Mouse (Mus musculus) layer of hippocampus, postnatal 25 days (tissue): ENCODE measurements around the gene Trappc1. TPM values are rescaled to one million over a fixed set of nuclear protein-coding genes. Genes with fewer than 3 reads are reported as not detected.
"Not testable (repeated sequence)": the region's sequence is repeated elsewhere in the genome, so short reads cannot be mapped to it uniquely, and the experiment has no call there.

Experiments used
- DNase-seq, 2 experiments: peaks; one replicate each; pipeline ENCODE4 v3.0.0; 2022; ENCODE audit warnings: mixed read lengths in 2 of 2, low spot score in 1 of 2; ENCODE audit errors: extremely low spot score in 1 of 2
- total RNA-seq, 2 experiments: library from RNA; stranded (reverse); gene quantifications; 2 replicates each; pipeline ENCODE4 v1.2.3; 2021

Gene Trappc1
- 10 to 100 TPM; 63.5 to 68.4 TPM for total RNA-seq

DNA sequence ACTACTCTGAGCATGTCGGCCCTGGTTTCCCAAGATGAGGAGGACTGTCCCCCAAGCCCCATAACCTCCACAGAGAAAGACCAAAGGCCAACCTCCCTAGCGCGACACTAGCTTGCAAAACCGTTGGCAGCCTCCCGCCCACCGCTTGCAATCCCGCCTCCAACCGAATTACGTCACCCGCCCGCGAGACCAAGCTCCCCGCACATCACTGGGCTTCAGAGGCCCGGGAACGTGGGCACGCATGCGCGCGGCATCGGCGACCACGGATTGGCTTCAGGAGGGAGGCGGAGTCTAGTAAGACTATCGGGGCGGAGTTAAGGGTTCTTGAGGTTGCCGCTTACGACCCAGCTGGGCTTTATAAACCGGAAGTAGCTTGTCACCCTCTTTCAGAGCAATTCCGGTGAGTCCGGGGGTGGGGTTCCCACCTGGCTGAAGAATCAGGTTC lies at the start of gene Trappc1, which contains the start of gene Cntrob:
TSS of gene Trappc1 (plus strand) at position 314 of the 445 bp plus-strand sequence.
TSS of gene Cntrob (minus strand) at position 109 of the 445 bp plus-strand sequence.
- peak; percentile 96 for DNase-seq

DNA sequence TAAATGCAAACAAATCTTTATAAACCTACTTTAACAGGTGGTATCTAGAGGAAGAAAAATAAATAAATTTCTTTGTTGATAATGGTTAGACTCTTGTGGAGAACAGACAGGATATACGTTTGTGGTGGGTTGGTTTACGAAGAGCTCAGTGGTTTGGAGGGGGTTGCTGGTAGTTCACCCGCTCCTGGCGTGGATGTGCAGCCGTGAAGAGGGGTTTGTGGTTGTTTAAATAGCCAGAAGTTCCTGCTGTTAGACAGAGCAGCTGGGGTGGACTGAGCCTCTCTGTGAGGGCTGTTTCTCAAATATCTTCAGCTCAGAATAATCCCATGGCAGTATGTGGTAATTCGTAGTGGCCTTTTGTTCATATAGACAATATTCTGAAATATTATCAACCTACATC lies 48.1 kb upstream of the Trappc1 start:
- no peak for DNase-seq

DNA sequence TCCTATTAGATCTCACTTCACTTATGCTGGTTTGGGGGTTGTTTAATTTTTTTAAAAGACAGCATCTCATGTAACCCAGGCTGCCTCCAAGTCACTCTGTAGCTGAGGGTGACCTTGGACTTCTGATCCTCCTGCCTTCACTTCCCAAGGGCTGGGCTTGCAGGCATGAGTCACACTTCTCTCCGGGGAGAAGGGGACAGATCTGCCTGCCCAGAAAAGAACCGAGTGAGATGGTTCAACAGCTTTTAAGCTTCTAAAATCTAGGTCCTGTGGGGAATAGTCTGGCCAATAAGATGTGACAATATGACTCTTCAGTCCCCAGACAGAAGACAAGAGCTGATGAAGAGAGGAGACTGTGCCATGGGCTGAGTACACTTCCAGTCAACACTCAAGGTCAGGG lies 47.7 kb upstream of the Trappc1 start:
- DNase-seq, result no peak

- DNase-seq, result no peak
These were observed 46.5 kb upstream of the Trappc1 start for GRCm38 (mm10) chr11:69277267-69277666.

- DNase-seq, result no peak
These were observed 32.7 kb upstream of the Trappc1 start for GRCm38 (mm10) chr11:69291111-69291510.

DNA sequence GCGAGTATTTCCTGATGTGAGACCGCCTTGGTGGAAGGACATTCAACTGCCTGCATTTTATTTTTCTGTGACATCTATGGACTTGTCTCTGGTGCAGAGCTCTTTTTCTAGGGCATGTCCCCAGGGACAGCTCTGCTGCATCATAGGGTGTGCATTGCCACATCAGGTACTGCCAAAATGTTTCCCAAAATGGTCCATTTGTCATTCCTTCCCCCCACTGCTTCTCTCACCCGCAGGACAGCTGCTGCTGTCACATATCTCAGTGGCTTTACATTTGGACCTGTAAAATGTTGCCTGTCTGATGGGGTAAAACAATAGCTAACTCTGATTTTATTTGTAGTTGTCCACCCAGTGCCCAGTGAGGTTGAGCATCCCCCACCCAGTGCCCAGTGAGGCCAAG lies 28.5 kb upstream of the Trappc1 start:
- no peak for DNase-seq

- DNase-seq, result no peak
These were observed 26.0 kb upstream of the Trappc1 start for GRCm38 (mm10) chr11:69297799-69298198.

DNA sequence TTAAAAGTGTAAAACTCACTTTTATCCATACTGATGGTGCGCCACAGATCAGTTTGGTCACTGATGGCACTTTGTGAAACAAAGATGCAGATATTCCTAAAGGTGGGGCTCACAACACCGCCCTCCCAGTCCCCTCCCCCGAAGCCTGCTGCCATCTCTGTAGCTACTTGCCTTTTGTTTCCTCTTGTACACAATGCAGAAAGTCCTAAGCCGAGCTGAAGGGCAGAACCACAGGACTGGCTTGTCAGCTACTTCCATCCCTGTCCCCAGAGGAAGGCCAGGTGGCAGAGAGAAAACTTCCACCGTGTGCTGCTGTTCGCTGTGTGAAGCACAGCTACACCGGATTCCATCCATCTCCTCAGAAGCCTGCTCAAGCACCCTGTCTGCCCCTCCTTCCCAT lies 25.5 kb upstream of the Trappc1 start:
- DNase-seq, result no peak

DNA sequence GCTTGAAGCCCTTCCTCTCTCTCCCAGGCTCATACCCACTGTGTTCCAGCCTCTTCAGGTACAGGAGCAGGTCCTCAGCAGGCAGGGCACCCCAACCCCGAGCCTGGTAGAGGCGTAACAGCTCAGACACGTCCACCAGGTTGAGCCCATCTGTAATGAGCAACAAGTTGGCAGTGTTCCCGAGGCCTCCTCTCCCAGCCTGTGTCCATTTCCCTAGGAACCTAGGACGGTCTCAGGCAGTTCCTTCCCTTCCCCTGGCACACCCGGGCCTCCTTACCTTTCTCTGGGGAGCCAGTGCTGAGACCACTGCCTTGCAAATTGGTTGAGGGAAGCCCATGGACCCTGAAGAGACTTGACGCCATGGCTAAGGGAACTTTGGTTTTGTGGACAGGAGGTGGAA lies 21.0 kb upstream of the Trappc1 start:
- DNase-seq, result no peak

- DNase-seq, result no peak
These were observed 18.5 kb upstream of the Trappc1 start for GRCm38 (mm10) chr11:69305291-69305690.

DNA sequence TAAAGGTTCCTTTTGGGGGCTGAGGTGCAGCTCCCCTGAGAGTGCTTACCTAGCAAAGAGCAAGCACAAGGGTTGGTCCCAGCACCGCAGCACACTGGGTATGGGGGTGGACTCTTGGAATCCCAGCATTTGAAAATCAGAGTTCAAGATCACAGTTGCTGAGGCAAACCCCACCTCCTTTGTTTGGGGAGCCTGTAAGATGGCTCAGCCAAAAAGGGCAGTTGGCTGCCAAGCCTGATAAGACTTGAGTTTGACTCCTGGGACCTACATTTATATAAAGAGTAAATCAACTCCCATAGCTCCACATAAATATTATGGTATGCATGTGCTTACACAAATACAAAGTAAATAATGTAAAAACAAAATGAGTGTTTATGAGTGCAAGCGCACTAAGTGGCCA lies 17.7 kb upstream of the Trappc1 start:
- DNase-seq, result no peak

- no peak for DNase-seq
These were observed 12.5 kb upstream of the Trappc1 start for GRCm38 (mm10) chr11:69311266-69311665.

- no peak for DNase-seq
These were observed 7.4 kb upstream of the Trappc1 start for GRCm38 (mm10) chr11:69316361-69316760.

DNA sequence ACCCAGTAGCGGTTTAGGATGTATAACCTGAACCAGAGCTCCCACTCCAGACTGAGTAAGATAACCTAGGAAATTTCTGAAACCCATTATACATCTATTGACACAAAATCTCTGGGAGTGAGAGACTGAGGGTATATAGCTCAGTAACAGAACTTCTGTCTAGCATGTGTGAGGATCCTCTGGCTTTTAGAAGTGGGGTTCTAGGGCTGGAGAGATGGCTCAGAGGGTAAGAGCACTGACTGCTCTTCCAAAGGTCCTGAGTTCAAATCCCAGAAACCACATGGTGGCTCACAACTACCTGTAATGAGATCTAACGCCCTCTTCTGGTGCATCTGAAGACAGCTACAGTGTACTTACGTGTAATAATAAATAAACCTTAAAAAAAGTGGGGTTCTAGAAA lies 5.8 kb upstream of the Trappc1 start:
- DNase-seq, result not testable (repeated sequence)

GRCm38 (mm10) chr11:69321580-69321979 lies 2.2 kb upstream of the Trappc1 start:
- no peak for DNase-seq

- no peak for DNase-seq
These were observed 1.8 kb upstream of the Trappc1 start for GRCm38 (mm10) chr11:69322010-69322409.

- DNase-seq, result no peak
These were observed 898 bp upstream of the Trappc1 start for GRCm38 (mm10) chr11:69322693-69323471.

GRCm38 (mm10) chr11:69324749-69325148 lies 969 bp downstream of the Trappc1 start:
- DNase-seq, result no peak

GRCm38 (mm10) chr11:69325628-69326407 lies 2.0 kb downstream of the Trappc1 start, which contains the start of gene Kcnab3:
Kcnab3 (plus strand) TSS chr11:69326258.
- DNase-seq, result peak; percentile 56 to 65

GRCm38 (mm10) chr11:69326408-69327156 lies 2.8 kb downstream of the Trappc1 start:
- peak in 1 of 2 experiments; percentile 16 for DNase-seq

DNA sequence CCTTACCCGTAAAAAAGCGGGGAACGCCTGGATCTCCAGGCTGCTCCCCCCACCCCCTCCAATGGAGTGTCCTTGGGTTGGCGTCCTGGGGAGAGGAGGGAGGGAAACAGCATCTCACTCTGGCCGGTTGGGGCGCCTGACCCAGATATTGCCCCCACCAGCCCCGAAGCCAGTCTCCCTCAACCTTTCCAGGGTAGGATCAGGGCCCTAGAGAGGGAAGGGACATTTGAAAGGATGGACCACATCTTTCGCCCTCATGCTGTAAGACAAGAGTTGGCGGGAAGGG lies 3.3 kb downstream of the Trappc1 start:
- no peak for DNase-seq
